Mouse (Mus musculus): ENCODE measurements at regions not wholly inside any gene's neighbourhood (a gene's known extent, or its start where the extent isn't known, plus 50 kb on each side); places are given as distances from the start of the nearest gene placed in this dataset.

GRCm38 (mm10) chr1:184140082-184140481, 106.0 kb upstream of the 1700056E22Rik start:
- TF ChIP-seq ZC3H11A (IDR thresholded peaks at IDR 0.05; ENCODE audit: borderline replicate concordance, low read depth, low read length) (no peak), HCFC1 (IDR thresholded peaks at IDR 0.05; ENCODE audit: borderline replicate concordance, insufficient read depth, low read length) (no peak), MAFK (IDR thresholded peaks at IDR 0.05; ENCODE audit: insufficient read depth, low read depth, low read length) (no peak), ZNF384 (IDR thresholded peaks at IDR 0.05; ENCODE audit: low read depth, low read length) (no peak), CHD2 (IDR thresholded peaks at IDR 0.05; ENCODE audit: low read depth, low read length) (no peak)
- H3K9ac ChIP-seq (ENCODE audit: insufficient read depth, low read depth, low read length, poor library complexity, severe bottlenecking): no peak overlapping the region
- no peaks in the 10 kb centered on the region for H3K36me3 ChIP-seq (ENCODE audit: control insufficient read depth, insufficient read depth, low read length, poor library complexity, severe bottlenecking)
- no peak overlapping the region for H3K27ac ChIP-seq (ENCODE audit: insufficient read depth, low read depth, low read length, poor library complexity, severe bottlenecking)
- in situ Hi-C loops (cut with MboI; ENCODE audit: low sequenced_read_pairs in 2 of 2, unreplicated experiment in 2 of 2): no loop called here
- no peaks in the 10 kb centered on the region for H3K4me1 ChIP-seq (ENCODE audit: control insufficient read depth in 2 of 2, insufficient read depth in 2 of 2, low read length in 2 of 2, poor library complexity in 1 of 2)
- no peaks in the 10 kb centered on the region for H3K9me3 ChIP-seq (ENCODE audit: control insufficient read depth, insufficient read depth, low read depth, low read length)
- no peak overlapping the region for H3K4me3 ChIP-seq (ENCODE audit: insufficient read depth in 1 of 2, low read depth in 1 of 2, low read length in 2 of 2, poor library complexity in 1 of 2, severe bottlenecking in 1 of 2)
- no peak for DNase-seq (ENCODE audit: low read depth, low spot score)

- Histone ChIP-seq H3K9me3 (ENCODE audit: control insufficient read depth, insufficient read depth, low read depth, low read length) (no peaks in the 10 kb centered on the region), H3K9ac (ENCODE audit: insufficient read depth, low read depth, low read length, poor library complexity, severe bottlenecking) (no peak overlapping the region), H3K4me3 (ENCODE audit: insufficient read depth in 1 of 2, low read depth in 1 of 2, low read length in 2 of 2, poor library complexity in 1 of 2, severe bottlenecking in 1 of 2) (no peak overlapping the region), H3K27ac (ENCODE audit: insufficient read depth, low read depth, low read length, poor library complexity, severe bottlenecking) (no peak overlapping the region), H3K4me1 (ENCODE audit: control insufficient read depth in 2 of 2, insufficient read depth in 2 of 2, low read length in 2 of 2, poor library complexity in 1 of 2) (no peaks in the 10 kb centered on the region), H3K36me3 (ENCODE audit: control insufficient read depth, insufficient read depth, low read length, poor library complexity, severe bottlenecking) (no peaks in the 10 kb centered on the region)
- DNase-seq (ENCODE audit: low read depth, low spot score): no peak
- in situ Hi-C loops (cut with MboI; ENCODE audit: low sequenced_read_pairs in 2 of 2, unreplicated experiment in 2 of 2): no loop called here
- TF ChIP-seq CHD2 (IDR thresholded peaks at IDR 0.05; ENCODE audit: low read depth, low read length) (no peak), ZC3H11A (IDR thresholded peaks at IDR 0.05; ENCODE audit: borderline replicate concordance, low read depth, low read length) (no peak), MAFK (IDR thresholded peaks at IDR 0.05; ENCODE audit: insufficient read depth, low read depth, low read length) (no peak), ZNF384 (IDR thresholded peaks at IDR 0.05; ENCODE audit: low read depth, low read length) (no peak), HCFC1 (IDR thresholded peaks at IDR 0.05; ENCODE audit: borderline replicate concordance, insufficient read depth, low read length) (no peak)
These were observed 104.6 kb upstream of the 1700056E22Rik start for GRCm38 (mm10) chr1:184138661-184139060.

GRCm38 (mm10) chr1:184130897-184131296, 96.8 kb upstream of the 1700056E22Rik start:
- in situ Hi-C loops (cut with MboI; ENCODE audit: low sequenced_read_pairs in 2 of 2, unreplicated experiment in 2 of 2): no loop called here
- H3K4me3 ChIP-seq (ENCODE audit: insufficient read depth in 1 of 2, low read depth in 1 of 2, low read length in 2 of 2, poor library complexity in 1 of 2, severe bottlenecking in 1 of 2): no peak overlapping the region
- H3K9me3 ChIP-seq (ENCODE audit: control insufficient read depth, insufficient read depth, low read depth, low read length): no peaks in the 10 kb centered on the region
- no peaks in the 10 kb centered on the region for H3K4me1 ChIP-seq (ENCODE audit: control insufficient read depth in 2 of 2, insufficient read depth in 2 of 2, low read length in 2 of 2, poor library complexity in 1 of 2)
- TF ChIP-seq ZC3H11A (IDR thresholded peaks at IDR 0.05; ENCODE audit: borderline replicate concordance, low read depth, low read length) (no peak), MAFK (IDR thresholded peaks at IDR 0.05; ENCODE audit: insufficient read depth, low read depth, low read length) (no peak), CHD2 (IDR thresholded peaks at IDR 0.05; ENCODE audit: low read depth, low read length) (no peak), ZNF384 (IDR thresholded peaks at IDR 0.05; ENCODE audit: low read depth, low read length) (no peak), HCFC1 (IDR thresholded peaks at IDR 0.05; ENCODE audit: borderline replicate concordance, insufficient read depth, low read length) (no peak)
- no peaks in the 10 kb centered on the region for H3K36me3 ChIP-seq (ENCODE audit: control insufficient read depth, insufficient read depth, low read length, poor library complexity, severe bottlenecking)
- no peak overlapping the region for H3K27ac ChIP-seq (ENCODE audit: insufficient read depth, low read depth, low read length, poor library complexity, severe bottlenecking)
- DNase-seq (ENCODE audit: low read depth, low spot score): no peak
- H3K9ac ChIP-seq (ENCODE audit: insufficient read depth, low read depth, low read length, poor library complexity, severe bottlenecking): no peak overlapping the region

GRCm38 (mm10) chr1:184127321-184127720, 93.2 kb upstream of the 1700056E22Rik start:
- in situ Hi-C loops (cut with MboI; ENCODE audit: low sequenced_read_pairs in 2 of 2, unreplicated experiment in 2 of 2): no loop called here
- TF ChIP-seq MAFK (IDR thresholded peaks at IDR 0.05; ENCODE audit: insufficient read depth, low read depth, low read length) (no peak), ZC3H11A (IDR thresholded peaks at IDR 0.05; ENCODE audit: borderline replicate concordance, low read depth, low read length) (no peak), ZNF384 (IDR thresholded peaks at IDR 0.05; ENCODE audit: low read depth, low read length) (no peak), HCFC1 (IDR thresholded peaks at IDR 0.05; ENCODE audit: borderline replicate concordance, insufficient read depth, low read length) (no peak), CHD2 (IDR thresholded peaks at IDR 0.05; ENCODE audit: low read depth, low read length) (no peak)
- no peaks in the 10 kb centered on the region for H3K4me1 ChIP-seq (ENCODE audit: control insufficient read depth in 2 of 2, insufficient read depth in 2 of 2, low read length in 2 of 2, poor library complexity in 1 of 2)

GRCm38 (mm10) chr1:184126909-184127308, 92.8 kb upstream of the 1700056E22Rik start:
- Histone ChIP-seq H3K9me3 (ENCODE audit: control insufficient read depth, insufficient read depth, low read depth, low read length) (no peaks in the 10 kb centered on the region), H3K36me3 (ENCODE audit: control insufficient read depth, insufficient read depth, low read length, poor library complexity, severe bottlenecking) (no peaks in the 10 kb centered on the region), H3K4me3 (ENCODE audit: insufficient read depth in 1 of 2, low read depth in 1 of 2, low read length in 2 of 2, poor library complexity in 1 of 2, severe bottlenecking in 1 of 2) (no peak overlapping the region), H3K9ac (ENCODE audit: insufficient read depth, low read depth, low read length, poor library complexity, severe bottlenecking) (no peak overlapping the region), H3K4me1 (ENCODE audit: control insufficient read depth in 2 of 2, insufficient read depth in 2 of 2, low read length in 2 of 2, poor library complexity in 1 of 2) (no peaks in the 10 kb centered on the region), H3K27ac (ENCODE audit: insufficient read depth, low read depth, low read length, poor library complexity, severe bottlenecking) (no peak overlapping the region)
- in situ Hi-C loops (cut with MboI; ENCODE audit: low sequenced_read_pairs in 2 of 2, unreplicated experiment in 2 of 2): no loop called here
- DNase-seq (ENCODE audit: low read depth, low spot score): no peak
- TF ChIP-seq MAFK (IDR thresholded peaks at IDR 0.05; ENCODE audit: insufficient read depth, low read depth, low read length) (no peak), CHD2 (IDR thresholded peaks at IDR 0.05; ENCODE audit: low read depth, low read length) (no peak), ZNF384 (IDR thresholded peaks at IDR 0.05; ENCODE audit: low read depth, low read length) (no peak), ZC3H11A (IDR thresholded peaks at IDR 0.05; ENCODE audit: borderline replicate concordance, low read depth, low read length) (no peak), HCFC1 (IDR thresholded peaks at IDR 0.05; ENCODE audit: borderline replicate concordance, insufficient read depth, low read length) (no peak)

More at GRCm38 (mm10) chr1:184127321-184127720, 93.2 kb upstream of the 1700056E22Rik start:
- H3K9me3 ChIP-seq (ENCODE audit: control insufficient read depth, insufficient read depth, low read depth, low read length): no peaks in the 10 kb centered on the region
- no peak for DNase-seq (ENCODE audit: low read depth, low spot score)
- no peaks in the 10 kb centered on the region for H3K36me3 ChIP-seq (ENCODE audit: control insufficient read depth, insufficient read depth, low read length, poor library complexity, severe bottlenecking)
- no peak overlapping the region for H3K27ac ChIP-seq (ENCODE audit: insufficient read depth, low read depth, low read length, poor library complexity, severe bottlenecking)
- H3K9ac ChIP-seq (ENCODE audit: insufficient read depth, low read depth, low read length, poor library complexity, severe bottlenecking): no peak overlapping the region
- no peak overlapping the region for H3K4me3 ChIP-seq (ENCODE audit: insufficient read depth in 1 of 2, low read depth in 1 of 2, low read length in 2 of 2, poor library complexity in 1 of 2, severe bottlenecking in 1 of 2)
